Mouse (Mus musculus): ENCODE results near the gene Lmod3. TPM values are rescaled to one million over a fixed set of nuclear protein-coding genes. Genes with fewer than 3 reads are reported as not detected.

Gene Lmod3
- polyA plus RNA-seq, 1 experiment from 2014 or later: 0.11 TPM

DNA sequence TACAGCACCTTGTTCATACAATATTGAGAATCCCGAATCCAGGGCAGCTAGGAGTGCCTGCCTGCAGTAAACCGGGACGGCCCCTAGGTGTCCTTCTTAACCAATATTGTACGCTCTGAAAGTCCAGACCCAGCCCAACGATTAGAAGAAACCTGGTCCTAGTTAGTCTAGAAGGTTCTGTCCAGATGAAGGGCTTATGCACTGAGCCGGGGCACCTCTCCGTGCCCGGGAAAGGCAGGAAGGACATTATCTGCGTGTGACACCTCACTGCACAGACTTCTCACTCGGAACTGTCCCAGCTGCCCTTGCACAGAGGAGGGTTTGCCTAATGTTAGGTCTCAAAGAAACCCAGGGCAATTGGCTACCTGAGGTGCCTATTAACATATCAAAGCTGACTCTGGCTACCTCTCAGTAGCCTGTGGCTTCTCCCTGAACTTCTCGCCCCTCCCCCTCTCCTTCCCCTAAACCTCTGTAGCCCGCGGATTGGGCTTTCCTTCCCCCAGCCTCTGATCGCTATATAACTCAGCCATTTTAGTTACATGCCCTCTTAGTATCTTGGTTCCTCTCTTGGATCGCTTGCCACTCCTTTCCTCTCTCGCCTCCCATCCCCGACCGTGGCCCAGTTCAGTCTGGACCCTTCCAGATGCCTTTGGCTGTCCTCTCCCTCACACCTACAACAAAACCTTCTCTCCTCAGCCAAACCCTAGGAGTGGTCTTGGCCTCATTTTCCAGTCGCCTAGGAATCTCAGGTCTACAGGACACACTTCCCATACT lies 25.6 kb upstream of the Lmod3 start:
- Histone ChIP-seq H3K9me3 (ENCODE audit: low read length) (no peaks in the 10 kb centered on the region), H3K9ac (replicated peaks) (peak overlapping the region; percentile 31), H3K27me3 (ENCODE audit: insufficient read depth, low read length) (no peaks in the 10 kb centered on the region), H3K4me2 (ENCODE audit: low read depth, low read length) (peak overlapping the region; percentile 62), H3K36me3 (replicated peaks; ENCODE audit: insufficient read depth, low read length) (no peaks in the 10 kb centered on the region), H3K4me1 (ENCODE audit: insufficient read depth) (peaks cover 3% of the 10 kb centered on the region; the same call in 1 of the 2 replicates), H3K27ac (ENCODE audit: low read depth) (no peak overlapping the region), H3K4me3 (ENCODE audit: low read depth, low read length) (0 out of 2 replicates have a peak overlapping the region, but pooled peaks have one; percentile 7)
- DNase-seq (peak; percentile 74), ATAC-seq (peak; percentile 80)
- 5% methylated on average over 19 of the region's 19 CpGs for WGBS (ENCODE audit: insufficient replicate concordance)
- TF ChIP-seq CTCF (IDR thresholded peaks at IDR 0.05; ENCODE audit: low read depth): peak; percentile 84
- no peak; the same call in 1 of the 2 replicates for TF ChIP-seq EP300 (IDR thresholded peaks at IDR 0.05; ENCODE audit: low read depth)

GRCm38 (mm10) chr6:97276890-97277497 lies 24.4 kb upstream of the Lmod3 start:
- DNase-seq (no peak), ATAC-seq (no peak)
- Histone ChIP-seq H3K9me3 (ENCODE audit: low read length) (no peaks in the 10 kb centered on the region), H3K36me3 (replicated peaks; ENCODE audit: insufficient read depth, low read length) (no peaks in the 10 kb centered on the region), H3K4me3 (ENCODE audit: low read depth, low read length) (no peak overlapping the region), H3K27ac (ENCODE audit: low read depth) (peak overlapping the region; percentile 34; the same call in 1 of the 2 replicates), H3K9ac (replicated peaks) (no peak overlapping the region), H3K4me2 (ENCODE audit: low read depth, low read length) (no peak overlapping the region), H3K27me3 (ENCODE audit: insufficient read depth, low read length) (no peaks in the 10 kb centered on the region), H3K4me1 (ENCODE audit: insufficient read depth) (peaks cover 3% of the 10 kb centered on the region; the same call in 1 of the 2 replicates)
- TF ChIP-seq EP300 (IDR thresholded peaks at IDR 0.05; ENCODE audit: low read depth) (no peak), CTCF (IDR thresholded peaks at IDR 0.05; ENCODE audit: low read depth) (no peak)
- 48% methylated on average over 5 of the region's 5 CpGs for WGBS (ENCODE audit: insufficient replicate concordance)

DNA sequence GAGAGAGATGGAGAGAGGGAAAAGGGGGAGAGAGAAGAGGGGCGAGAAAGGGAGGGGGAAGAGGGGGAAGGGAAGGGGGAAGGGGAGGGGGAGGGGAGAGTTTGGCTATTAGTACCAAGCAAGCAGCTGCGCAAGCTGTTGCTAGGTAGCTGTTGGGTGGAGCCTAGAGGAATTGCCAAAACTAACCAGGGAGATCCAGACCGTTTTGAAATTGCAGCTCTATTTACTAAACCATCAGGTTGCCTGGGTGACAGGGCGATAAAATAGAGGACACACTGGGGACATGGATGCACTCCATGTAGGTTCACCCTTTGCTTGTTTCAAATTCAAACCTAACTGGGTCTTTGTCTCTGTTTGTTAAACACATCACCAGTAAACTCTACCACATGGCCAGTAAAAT lies 23.8 kb upstream of the Lmod3 start:
- Histone ChIP-seq H3K4me2 (ENCODE audit: low read depth, low read length) (no peak overlapping the region), H3K9me3 (ENCODE audit: low read length) (no peaks in the 10 kb centered on the region), H3K27ac (ENCODE audit: low read depth) (peak overlapping the region; percentile 34; the same call in 1 of the 2 replicates), H3K36me3 (replicated peaks; ENCODE audit: insufficient read depth, low read length) (no peaks in the 10 kb centered on the region), H3K27me3 (ENCODE audit: insufficient read depth, low read length) (no peaks in the 10 kb centered on the region), H3K4me3 (ENCODE audit: low read depth, low read length) (no peak overlapping the region), H3K9ac (replicated peaks) (no peak overlapping the region), H3K4me1 (ENCODE audit: insufficient read depth) (peaks cover 3% of the 10 kb centered on the region; the same call in 1 of the 2 replicates)
- TF ChIP-seq EP300 (IDR thresholded peaks at IDR 0.05; ENCODE audit: low read depth) (no peak), CTCF (IDR thresholded peaks at IDR 0.05; ENCODE audit: low read depth) (no peak)
- WGBS (ENCODE audit: insufficient replicate concordance): 46% methylated on average over 4 of the region's 4 CpGs
- peak; percentile 78 for ATAC-seq
- DNase-seq: peak; percentile 55

DNA sequence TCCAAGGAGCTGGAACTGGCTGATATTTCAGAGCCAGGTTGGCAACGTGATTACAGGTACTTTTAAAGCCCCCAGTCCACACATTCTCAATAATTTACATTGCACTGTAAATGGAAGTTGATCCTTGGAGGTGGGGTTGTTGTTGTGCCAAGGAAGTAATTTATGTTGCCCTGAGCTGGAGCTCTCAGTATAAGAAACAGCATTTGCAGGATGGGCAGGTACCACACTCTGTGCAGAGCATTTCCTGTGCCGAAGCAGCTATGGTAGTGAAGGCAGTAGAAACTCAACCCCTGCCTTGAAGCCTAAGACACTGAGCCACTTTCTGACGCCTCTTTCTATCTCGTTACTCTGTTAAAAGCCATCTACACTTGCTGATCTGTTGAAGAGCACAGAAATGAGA lies 23.2 kb upstream of the Lmod3 start:
- Histone ChIP-seq H3K27ac (ENCODE audit: low read depth) (no peak overlapping the region), H3K4me2 (ENCODE audit: low read depth, low read length) (no peak overlapping the region), H3K27me3 (ENCODE audit: insufficient read depth, low read length) (no peaks in the 10 kb centered on the region), H3K4me3 (ENCODE audit: low read depth, low read length) (no peak overlapping the region), H3K9me3 (ENCODE audit: low read length) (no peaks in the 10 kb centered on the region), H3K9ac (replicated peaks) (no peak overlapping the region), H3K36me3 (replicated peaks; ENCODE audit: insufficient read depth, low read length) (no peaks in the 10 kb centered on the region), H3K4me1 (ENCODE audit: insufficient read depth) (peaks cover 3% of the 10 kb centered on the region; the same call in 1 of the 2 replicates)
- 57% methylated on average over 4 of the region's 4 CpGs for WGBS (ENCODE audit: insufficient replicate concordance)
- DNase-seq (no peak), ATAC-seq (no peak)
- no peak for TF ChIP-seq CTCF (IDR thresholded peaks at IDR 0.05; ENCODE audit: low read depth)
- TF ChIP-seq EP300 (IDR thresholded peaks at IDR 0.05; ENCODE audit: low read depth): no peak

DNA sequence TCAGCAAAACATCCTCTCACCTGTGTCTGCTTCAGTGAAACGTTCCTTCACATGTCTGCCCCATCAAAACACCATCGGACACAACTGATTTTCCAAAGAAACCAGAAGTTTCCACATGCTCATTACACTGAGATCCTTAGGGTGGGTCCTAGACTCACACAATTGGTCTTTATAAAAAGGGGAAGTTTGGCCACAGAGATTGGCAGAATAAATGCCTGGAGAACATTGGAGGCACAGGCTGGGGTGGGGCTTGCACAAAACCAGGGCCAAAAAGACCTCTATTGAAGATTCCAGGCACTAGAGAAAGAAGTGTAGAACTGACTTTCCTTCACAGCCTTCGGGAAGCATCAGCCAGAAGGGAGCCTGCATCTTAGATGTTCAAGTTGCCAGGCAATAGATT lies 21.2 kb upstream of the Lmod3 start:
- no peak overlapping the region for H3K4me3 ChIP-seq (ENCODE audit: low read depth, low read length)
- no peaks in the 10 kb centered on the region for H3K27me3 ChIP-seq (ENCODE audit: insufficient read depth, low read length)
- no peaks in the 10 kb centered on the region for H3K36me3 ChIP-seq (replicated peaks; ENCODE audit: insufficient read depth, low read length)
- TF ChIP-seq EP300 (IDR thresholded peaks at IDR 0.05; ENCODE audit: low read depth) (no peak), CTCF (IDR thresholded peaks at IDR 0.05; ENCODE audit: low read depth) (no peak)
- DNase-seq: no peak
- H3K27ac ChIP-seq (ENCODE audit: low read depth): no peak overlapping the region
- H3K9me3 ChIP-seq (ENCODE audit: low read length): no peaks in the 10 kb centered on the region
- WGBS (ENCODE audit: insufficient replicate concordance): 61% methylated on average over 3 of the region's 3 CpGs
- H3K9ac ChIP-seq (replicated peaks): no peak overlapping the region
- no peak overlapping the region for H3K4me2 ChIP-seq (ENCODE audit: low read depth, low read length)
- H3K4me1 ChIP-seq (ENCODE audit: insufficient read depth): peaks cover 3% of the 10 kb centered on the region; the same call in 1 of the 2 replicates
- no peak for ATAC-seq

DNA sequence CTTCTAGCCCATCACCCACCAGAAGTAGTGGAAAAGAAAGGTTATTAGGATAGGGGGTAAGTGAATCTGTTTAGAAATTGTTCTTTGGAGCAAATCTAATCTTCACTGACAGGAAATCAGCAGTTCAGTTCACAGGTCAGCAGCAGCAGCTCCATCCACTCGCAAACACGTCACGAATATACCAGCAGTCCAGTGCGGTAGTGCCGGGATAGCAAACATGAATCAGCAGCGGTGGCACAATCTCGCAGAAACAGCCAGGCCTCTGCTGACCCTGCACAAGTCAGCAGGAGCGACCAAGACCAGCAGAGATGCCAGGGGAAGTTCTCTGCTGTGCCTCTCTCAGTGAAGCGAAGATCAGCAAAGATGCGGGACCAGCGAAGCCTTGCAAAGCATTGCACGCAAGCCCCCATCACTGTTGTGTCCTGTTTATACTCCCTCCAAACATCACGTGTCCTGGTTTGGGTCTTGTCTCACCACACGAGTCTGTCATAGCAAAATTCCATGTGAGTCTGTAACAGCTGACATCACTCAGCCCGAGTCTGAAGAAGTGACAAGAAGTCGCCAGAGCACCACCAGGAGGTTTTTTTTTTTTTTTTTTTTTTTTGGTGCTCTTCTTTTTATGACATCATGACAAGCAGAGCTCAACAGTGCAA lies 20.6 kb upstream of the Lmod3 start:
- no peak overlapping the region for H3K4me2 ChIP-seq (ENCODE audit: low read depth, low read length)
- no peaks in the 10 kb centered on the region for H3K36me3 ChIP-seq (replicated peaks; ENCODE audit: insufficient read depth, low read length)
- no peaks in the 10 kb centered on the region for H3K9me3 ChIP-seq (ENCODE audit: low read length)
- H3K9ac ChIP-seq (replicated peaks): no peak overlapping the region
- no peak for ATAC-seq
- no peaks in the 10 kb centered on the region for H3K27me3 ChIP-seq (ENCODE audit: insufficient read depth, low read length)
- H3K4me3 ChIP-seq (ENCODE audit: low read depth, low read length): no peak overlapping the region
- no peak overlapping the region for H3K27ac ChIP-seq (ENCODE audit: low read depth)
- TF ChIP-seq EP300 (IDR thresholded peaks at IDR 0.05; ENCODE audit: low read depth) (no peak), CTCF (IDR thresholded peaks at IDR 0.05; ENCODE audit: low read depth) (no peak)
- H3K4me1 ChIP-seq (ENCODE audit: insufficient read depth): peaks cover 3% of the 10 kb centered on the region; the same call in 1 of the 2 replicates
- DNase-seq: no peak
- WGBS (ENCODE audit: insufficient replicate concordance): 69% methylated on average over 16 of the region's 16 CpGs
